Mouse (Mus musculus) embryonic facial prominence, embryonic 10.5 days (tissue): ENCODE measurements at regions not wholly inside any gene's neighbourhood (a gene's known extent, or its start where the extent isn't known, plus 50 kb on each side); places are given as distances from the start of the nearest gene placed in this dataset.

ENCODE experiments used
- DNase-seq: peaks from one replicate; pipeline ENCODE4 v3.0.0-alpha.2; 2017; ENCODE audit warnings: low spot score
- H3K27ac ChIP-seq: fragments of 300-500 bp; sonication (generic); replicated peaks from 2 replicates; pipeline ENCODE4 v1.5.1; 2016; ENCODE audit warnings: mild to moderate bottlenecking
- H3K27me3 ChIP-seq: fragments of 300-500 bp; sonication (generic); replicated peaks from 2 replicates; pipeline ENCODE4 v1.6.1; 2016; ENCODE audit warnings: low read depth, mild to moderate bottlenecking; ENCODE audit not compliant: poor library complexity, severe bottlenecking
- H3K36me3 ChIP-seq: fragments of 300-500 bp; sonication (generic); replicated peaks from 2 replicates; pipeline ENCODE4 v1.6.1; 2016; ENCODE audit warnings: mild to moderate bottlenecking, moderate library complexity
- H3K4me1 ChIP-seq: fragments of 300-500 bp; sonication (generic); 2 replicates; pipeline ENCODE4 v1.6.1; 2016
- H3K4me3 ChIP-seq: fragments of 300-500 bp; sonication (generic); 2 replicates; pipeline ENCODE4 v1.5.1; 2016; ENCODE audit warnings: mild to moderate bottlenecking, moderate library complexity
- H3K9me3 ChIP-seq: fragments of 300-500 bp; sonication (generic); 2 replicates; pipeline ENCODE4 v1.6.1; 2016; ENCODE audit warnings: mild to moderate bottlenecking
- WGBS: fragments of 180-500 bp; shearing (Covaris S2); methylation state at CpG from one replicate; pipeline ENCODE4 v1.1.7; 2016; 5-methylcytosine and 5-hydroxymethylcytosine counted together

DNA sequence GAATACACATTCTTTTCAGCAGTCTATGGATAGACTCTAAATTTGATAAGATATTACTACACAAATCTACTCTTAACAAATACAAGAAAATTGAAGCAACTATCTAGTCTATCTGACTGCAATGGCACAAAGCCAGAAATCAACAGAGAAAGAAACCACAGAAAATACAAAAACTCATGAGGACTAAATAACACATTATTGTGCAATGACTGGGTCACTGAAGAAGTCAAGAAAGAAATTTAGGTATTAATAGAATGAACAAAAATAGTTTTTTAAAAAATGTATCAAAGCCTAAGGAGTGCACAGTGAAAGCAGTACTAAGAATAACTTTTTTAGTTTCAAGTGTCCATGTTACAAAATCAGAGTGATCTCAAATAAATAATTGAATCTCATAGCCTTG is 202.2 kb downstream of the Mylk4 start:
- H3K4me3 ChIP-seq: no peak overlapping the region
- no peaks in the 10 kb centered on the region for H3K9me3 ChIP-seq
- no peaks in the 10 kb centered on the region for H3K36me3 ChIP-seq
- H3K27me3 ChIP-seq: no peaks in the 10 kb centered on the region
- no peak overlapping the region for H3K27ac ChIP-seq
- DNase-seq: no peak
- H3K4me1 ChIP-seq: no peaks in the 10 kb centered on the region

GRCm38 (mm10) chr13:32567850-32568249 is 215.9 kb downstream of the Mylk4 start:
- no peaks in the 10 kb centered on the region for H3K4me1 ChIP-seq
- WGBS: 94% methylated on average over 2 of the region's 2 CpGs
- H3K9me3 ChIP-seq: no peaks in the 10 kb centered on the region
- no peaks in the 10 kb centered on the region for H3K36me3 ChIP-seq
- no peak for DNase-seq
- no peak overlapping the region for H3K27ac ChIP-seq
- no peak overlapping the region for H3K4me3 ChIP-seq
- no peaks in the 10 kb centered on the region for H3K27me3 ChIP-seq

- no peak overlapping the region for H3K27ac ChIP-seq
- H3K36me3 ChIP-seq: no peaks in the 10 kb centered on the region
- H3K9me3 ChIP-seq: peaks cover 6% of the 10 kb centered on the region; the same call in 1 of the 2 replicates
- H3K4me1 ChIP-seq: no peaks in the 10 kb centered on the region
- H3K4me3 ChIP-seq: no peak overlapping the region
- DNase-seq: no peak
- no peaks in the 10 kb centered on the region for H3K27me3 ChIP-seq
Observed at GRCm38 (mm10) chr13:32560666-32561065, 222.1 kb upstream of the Gmds start.

GRCm38 (mm10) chr13:32556396-32556795 is 217.9 kb upstream of the Gmds start:
- Histone ChIP-seq H3K9me3 (0 out of 2 replicates have a peak, but pooled peaks cover 4% of the 10 kb centered on the region), H3K4me1 (peaks cover 9% of the 10 kb centered on the region), H3K27ac (no peak overlapping the region), H3K36me3 (no peaks in the 10 kb centered on the region), H3K27me3 (no peaks in the 10 kb centered on the region), H3K4me3 (no peak overlapping the region)
- 93% methylated on average over 2 of the region's 2 CpGs for WGBS
- no peak for DNase-seq

GRCm38 (mm10) chr13:32555064-32555463 is 216.5 kb upstream of the Gmds start:
- H3K36me3 ChIP-seq: no peaks in the 10 kb centered on the region
- H3K9me3 ChIP-seq: no peaks in the 10 kb centered on the region
- no peak overlapping the region for H3K27ac ChIP-seq
- no peak for DNase-seq
- 92% methylated on average over 1 of the region's 1 CpGs for WGBS
- no peak overlapping the region for H3K4me3 ChIP-seq
- no peaks in the 10 kb centered on the region for H3K27me3 ChIP-seq
- peaks cover 9% of the 10 kb centered on the region for H3K4me1 ChIP-seq

- Histone ChIP-seq H3K27me3 (no peaks in the 10 kb centered on the region), H3K36me3 (no peaks in the 10 kb centered on the region), H3K9me3 (no peaks in the 10 kb centered on the region), H3K4me1 (peaks cover 9% of the 10 kb centered on the region), H3K27ac (no peak overlapping the region), H3K4me3 (no peak overlapping the region)
- DNase-seq: no peak
- 92% methylated on average over 3 of the region's 3 CpGs for WGBS
Observed at GRCm38 (mm10) chr13:32554601-32555000, 216.1 kb upstream of the Gmds start.

DNA sequence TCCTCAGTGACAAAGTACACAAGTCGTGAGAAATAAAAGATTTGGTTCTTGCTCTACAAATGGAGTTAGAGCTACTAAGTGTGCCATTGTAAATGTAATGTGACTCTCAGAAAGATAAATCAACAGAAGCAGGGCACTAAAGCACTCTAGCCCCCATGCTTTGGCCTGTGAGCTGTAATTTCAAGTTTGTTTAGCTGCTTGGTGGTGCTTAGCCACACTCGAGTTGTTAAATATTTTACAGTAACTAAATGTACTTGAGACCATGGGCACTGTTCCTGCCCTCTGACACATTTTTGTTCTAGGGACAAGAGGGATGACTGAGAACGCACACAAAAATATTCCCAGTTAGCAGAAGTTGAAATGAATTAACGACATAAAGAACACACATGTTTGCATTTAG is 214.6 kb upstream of the Gmds start:
- H3K27me3 ChIP-seq: no peaks in the 10 kb centered on the region
- H3K4me3 ChIP-seq: no peak overlapping the region
- DNase-seq: no peak
- H3K27ac ChIP-seq: no peak overlapping the region
- H3K36me3 ChIP-seq: no peaks in the 10 kb centered on the region
- peaks cover 9% of the 10 kb centered on the region for H3K4me1 ChIP-seq
- H3K9me3 ChIP-seq: no peaks in the 10 kb centered on the region
- WGBS: 68% methylated on average over 4 of the region's 4 CpGs

DNA sequence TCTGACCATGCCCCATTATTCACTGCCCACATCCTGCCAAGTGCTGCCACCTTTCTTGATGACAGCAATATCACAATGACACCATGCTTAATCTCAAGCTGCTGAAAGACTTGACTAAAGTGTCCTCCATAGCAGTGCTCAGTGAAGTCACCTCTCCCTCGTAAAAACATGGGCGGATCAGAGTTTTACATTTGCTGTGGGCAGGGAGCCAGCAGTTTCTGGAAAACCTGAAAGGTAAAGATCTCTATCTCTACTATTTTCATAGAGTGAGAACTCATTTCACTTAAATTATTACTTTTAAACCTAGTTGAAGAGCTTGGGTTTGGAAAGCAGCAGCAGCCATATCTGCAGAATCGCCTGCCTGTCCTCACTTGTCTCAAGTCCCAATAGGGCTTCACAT is 211.6 kb upstream of the Gmds start:
- 94% methylated on average over 3 of the region's 3 CpGs for WGBS
- H3K36me3 ChIP-seq: no peaks in the 10 kb centered on the region
- H3K9me3 ChIP-seq: no peaks in the 10 kb centered on the region
- H3K27me3 ChIP-seq: no peaks in the 10 kb centered on the region
- no peak overlapping the region for H3K4me3 ChIP-seq
- peaks cover 22% of the 10 kb centered on the region for H3K4me1 ChIP-seq
- DNase-seq: no peak
- no peak overlapping the region for H3K27ac ChIP-seq

GRCm38 (mm10) chr13:32547126-32547525 is 208.6 kb upstream of the Gmds start:
- DNase-seq: no peak
- Histone ChIP-seq H3K27ac (no peak overlapping the region), H3K36me3 (no peaks in the 10 kb centered on the region), H3K9me3 (no peaks in the 10 kb centered on the region), H3K27me3 (no peaks in the 10 kb centered on the region), H3K4me1 (peaks cover 14% of the 10 kb centered on the region), H3K4me3 (no peak overlapping the region)
- 81% methylated on average over 7 of the region's 7 CpGs for WGBS

- Histone ChIP-seq H3K36me3 (no peaks in the 10 kb centered on the region), H3K9me3 (no peaks in the 10 kb centered on the region), H3K27ac (no peak overlapping the region), H3K4me1 (peaks cover 14% of the 10 kb centered on the region), H3K4me3 (no peak overlapping the region), H3K27me3 (no peaks in the 10 kb centered on the region)
- no peak for DNase-seq
- 62% methylated on average over 7 of the region's 7 CpGs for WGBS
Observed at GRCm38 (mm10) chr13:32544986-32545740, 206.6 kb upstream of the Gmds start.

DNA sequence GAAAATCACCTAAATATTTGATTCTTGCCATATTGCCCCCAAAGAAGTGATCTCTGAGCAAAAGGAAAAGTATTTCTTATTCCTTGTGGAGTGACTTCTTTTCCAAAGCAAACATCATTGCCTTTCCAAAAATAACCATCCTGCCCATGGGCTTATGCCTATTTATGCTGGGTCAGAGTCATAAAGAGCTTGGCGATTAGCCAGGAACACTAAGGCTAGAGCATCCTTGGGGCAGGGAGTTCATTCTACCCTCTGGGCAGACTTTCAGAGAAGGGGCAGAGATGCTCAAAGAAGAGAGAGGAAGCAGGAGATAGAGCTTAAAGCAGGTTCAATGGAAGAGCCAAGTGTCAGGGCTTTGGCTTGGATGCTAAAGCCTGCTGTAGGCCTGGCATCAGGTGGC is 203.1 kb upstream of the Gmds start:
- H3K9me3 ChIP-seq: no peaks in the 10 kb centered on the region
- no peak for DNase-seq
- WGBS: 91% methylated on average over 1 of the region's 1 CpGs
- no peaks in the 10 kb centered on the region for H3K36me3 ChIP-seq
- no peak overlapping the region for H3K27ac ChIP-seq
- H3K4me1 ChIP-seq: peaks cover 7% of the 10 kb centered on the region
- H3K4me3 ChIP-seq: no peak overlapping the region
- H3K27me3 ChIP-seq: no peaks in the 10 kb centered on the region

DNA sequence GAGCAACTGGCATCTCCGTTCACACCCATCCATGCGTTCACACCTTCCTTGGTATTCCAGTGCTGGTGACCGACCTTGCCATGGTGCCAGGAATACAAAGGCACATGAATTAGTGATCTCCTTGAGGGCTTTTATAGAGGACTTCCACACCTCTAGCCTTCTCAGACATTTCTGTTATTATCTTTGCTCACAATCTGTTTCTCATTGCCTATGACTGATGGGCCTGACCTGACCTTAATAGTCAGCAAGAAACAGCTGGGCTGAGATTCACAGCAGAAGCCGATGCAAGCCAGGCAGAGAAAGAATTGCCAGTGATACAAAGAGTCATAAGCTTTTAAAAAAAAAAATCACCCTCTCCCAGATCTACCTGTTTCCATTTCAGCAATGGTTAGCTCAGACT is 197.7 kb upstream of the Gmds start:
- no peak overlapping the region for H3K4me3 ChIP-seq
- WGBS: 68% methylated on average over 4 of the region's 4 CpGs

DNA sequence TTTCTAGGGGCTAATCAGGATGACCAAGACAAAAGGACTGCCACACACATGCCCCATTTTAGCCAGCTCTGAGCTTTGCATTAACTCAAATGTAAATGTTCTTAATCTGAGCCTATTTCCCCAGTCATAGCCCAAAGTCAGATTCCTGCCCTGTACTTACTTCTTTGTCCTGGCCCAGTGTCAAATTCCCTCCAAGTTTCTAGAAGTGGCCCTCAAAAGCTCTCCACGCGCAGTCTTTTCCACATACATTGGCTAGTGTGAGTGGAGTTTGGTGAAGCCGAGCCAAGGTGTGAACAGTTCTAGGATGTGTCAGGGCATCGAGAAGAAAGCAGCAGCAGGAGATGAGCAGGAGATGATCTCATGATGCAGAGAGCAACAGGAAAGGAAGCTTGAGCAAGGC is 197.1 kb upstream of the Gmds start:
- Histone ChIP-seq H3K36me3 (no peaks in the 10 kb centered on the region), H3K4me1 (peaks cover 10% of the 10 kb centered on the region; the same call in 1 of the 2 replicates), H3K4me3 (no peak overlapping the region), H3K27me3 (no peaks in the 10 kb centered on the region), H3K9me3 (no peaks in the 10 kb centered on the region), H3K27ac (no peak overlapping the region)
- DNase-seq: no peak
- WGBS: 96% methylated on average over 4 of the region's 4 CpGs

More for the DNA sequence above, 197.7 kb upstream of the Gmds start:
- H3K4me1 ChIP-seq: peaks cover 10% of the 10 kb centered on the region; the same call in 1 of the 2 replicates
- H3K9me3 ChIP-seq: no peaks in the 10 kb centered on the region
- H3K27ac ChIP-seq: no peak overlapping the region
- H3K27me3 ChIP-seq: no peaks in the 10 kb centered on the region
- no peaks in the 10 kb centered on the region for H3K36me3 ChIP-seq
- peak; percentile 25 for DNase-seq
